Mouse (Mus musculus): ENCODE measurements at regions not wholly inside any gene's neighbourhood (a gene's known extent, or its start where the extent isn't known, plus 50 kb on each side); places are given as distances from the start of the nearest gene placed in this dataset.

- TF ChIP-seq TAL1 (IDR thresholded peaks at IDR 0.05; ENCODE audit: low read length) (no peak), GATA1 (IDR thresholded peaks at IDR 0.05; ENCODE audit: low read length) (no peak)
Observed at GRCm38 (mm10) chr13:44626806-44627205, 102.5 kb upstream of the Jarid2 start.

Data from erythroblast, embryonic 14.5 days (primary cell).